Mouse (Mus musculus): ENCODE measurements around the gene Polh.

DNA sequence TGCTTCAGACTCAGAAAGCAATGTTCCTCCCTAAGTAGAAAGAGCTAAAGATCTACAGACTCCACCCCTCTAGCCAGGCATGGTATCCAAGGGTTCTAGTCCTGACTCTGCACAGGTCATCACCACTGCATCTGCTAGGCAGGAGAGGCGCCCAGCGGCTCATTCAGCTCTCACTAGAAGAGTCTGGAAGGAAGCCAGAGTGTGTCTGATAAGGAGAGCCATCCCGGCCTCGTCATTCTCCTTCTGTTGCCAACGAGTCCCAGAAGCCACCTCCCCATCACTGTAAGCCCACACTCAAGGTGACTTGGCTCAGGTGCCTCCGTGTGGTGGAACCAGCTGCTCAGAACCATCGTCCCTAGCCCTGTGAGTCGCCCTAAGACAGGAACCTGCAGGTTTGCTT, 69.6 kb downstream of the Polh start:
- TF ChIP-seq CHD2 (IDR thresholded peaks at IDR 0.05; ENCODE audit: low read depth, low read length): no peak
- TF ChIP-seq ZNF384 (IDR thresholded peaks at IDR 0.05; ENCODE audit: low read depth, low read length): no peak
- TF ChIP-seq ZC3H11A (IDR thresholded peaks at IDR 0.05; ENCODE audit: borderline replicate concordance, low read depth, low read length): no peak
- TF ChIP-seq MAFK (IDR thresholded peaks at IDR 0.05; ENCODE audit: insufficient read depth, low read depth, low read length): no peak
- TF ChIP-seq HCFC1 (IDR thresholded peaks at IDR 0.05; ENCODE audit: borderline replicate concordance, insufficient read depth, low read length): no peak
